Mouse (Mus musculus) liver, embryonic 13.5 days (tissue): ENCODE results near the gene Rap1b. TPM values are rescaled to one million over a fixed set of nuclear protein-coding genes. Genes with fewer than 3 reads are reported as not detected.
A peak's percentile ranks its signal among the peaks of the same experiment; 100 is the strongest.

Experiments
- ATAC-seq: fragments of 200-750 bp; cut with Nextera tagmentation; 2 replicates; pipeline ENCODE4 v1.8.0; 2017; ENCODE audit warnings: low read depth, mild to moderate bottlenecking, moderate number of reproducible peaks, moderate library complexity
- DNase-seq: peaks from one replicate; pipeline ENCODE4 v3.0.0; 2022
- H3K27ac ChIP-seq: fragments of 300-500 bp; sonication (generic); 2 replicates; pipeline ENCODE4 v1.5.1; 2015; ENCODE audit warnings: moderate library complexity, mild to moderate bottlenecking, inconsistent platforms
- H3K27me3 ChIP-seq: fragments of 300-500 bp; sonication (generic); 2 replicates; pipeline ENCODE4 v1.6.1; 2015; ENCODE audit warnings: mild to moderate bottlenecking, inconsistent platforms
- H3K36me3 ChIP-seq: fragments of 300-500 bp; sonication (generic); 2 replicates; pipeline ENCODE4 v1.6.1; 2015; ENCODE audit warnings: mild to moderate bottlenecking, inconsistent platforms
- H3K4me1 ChIP-seq: fragments of 300-500 bp; sonication (generic); replicated peaks from 2 replicates; pipeline ENCODE4 v1.6.1; 2015; ENCODE audit warnings: inconsistent platforms
- H3K4me2 ChIP-seq: fragments of 300-500 bp; sonication (generic); 2 replicates; pipeline ENCODE4 v1.6.1; 2015; ENCODE audit warnings: inconsistent platforms, mild to moderate bottlenecking, moderate library complexity
- H3K4me3 ChIP-seq: fragments of 300-500 bp; sonication (generic); replicated peaks from 2 replicates; pipeline ENCODE4 v1.5.1; 2015; ENCODE audit warnings: mild to moderate bottlenecking, inconsistent platforms
- H3K9ac ChIP-seq: fragments of 300-500 bp; sonication (generic); 2 replicates; pipeline ENCODE4 v1.6.1; 2015; ENCODE audit warnings: mild to moderate bottlenecking, inconsistent platforms
- H3K9me3 ChIP-seq: fragments of 300-500 bp; sonication (generic); replicated peaks from 2 replicates; pipeline ENCODE4 v1.6.1; 2016; ENCODE audit warnings: inconsistent platforms
- WGBS: fragments of 180-500 bp; shearing (Covaris S2); methylation state at CpG from one replicate; pipeline ENCODE4 v1.1.7; 2015; ENCODE audit not compliant: insufficient replicate concordance; 5-methylcytosine and 5-hydroxymethylcytosine counted together
- polyA plus RNA-seq: library from polyadenylated mRNA; unstranded; fragments of >200 nt; fragmentation: Nextera tagmentation; extraction: Ambion mirVana; gene quantifications from 2 replicates; pipeline ENCODE4 v1.2.1, GENCODE M21; 2015

Rap1b gene
- polyA plus RNA-seq, 1 experiment from 2014 or later: 132 TPM

- Histone ChIP-seq H3K36me3 (no peaks in the 10 kb centered on the region), H3K9ac (no peak overlapping the region), H3K4me1 (peaks cover 11% of the 10 kb centered on the region), H3K9me3 (no peaks in the 10 kb centered on the region; the same call in 1 of the 2 replicates), H3K4me2 (no peak overlapping the region), H3K27ac (no peak overlapping the region), H3K27me3 (no peaks in the 10 kb centered on the region), H3K4me3 (no peak overlapping the region)
- DNase-seq (no peak), ATAC-seq (no peak)
- WGBS: 82% methylated on average over 12 of the region's 12 CpGs
Measured at GRCm38 (mm10) chr10:117797106-117797505, 48.7 kb downstream of the Rap1b start.

- 79% methylated on average over 7 of the region's 7 CpGs for WGBS
- no peak for ATAC-seq
- peak; percentile 16 for DNase-seq
- Histone ChIP-seq H3K27me3 (no peaks in the 10 kb centered on the region), H3K36me3 (no peaks in the 10 kb centered on the region), H3K9me3 (no peaks in the 10 kb centered on the region; the same call in 1 of the 2 replicates), H3K27ac (no peak overlapping the region), H3K9ac (no peak overlapping the region), H3K4me2 (no peak overlapping the region), H3K4me3 (no peak overlapping the region), H3K4me1 (peaks cover 19% of the 10 kb centered on the region)
Measured at GRCm38 (mm10) chr10:117796181-117796580, 49.7 kb downstream of the Rap1b start.

GRCm38 (mm10) chr10:117795206-117795605, 50.6 kb downstream of the Rap1b start:
- no peak overlapping the region for H3K27ac ChIP-seq
- H3K9ac ChIP-seq: no peak overlapping the region
- no peaks in the 10 kb centered on the region; the same call in 1 of the 2 replicates for H3K9me3 ChIP-seq
- H3K36me3 ChIP-seq: peaks cover 4% of the 10 kb centered on the region
- no peaks in the 10 kb centered on the region for H3K27me3 ChIP-seq
- H3K4me3 ChIP-seq: no peak overlapping the region
- no peak for ATAC-seq
- no peak overlapping the region for H3K4me2 ChIP-seq
- DNase-seq: no peak
- peaks cover 28% of the 10 kb centered on the region for H3K4me1 ChIP-seq
- 70% methylated on average over 4 of the region's 4 CpGs for WGBS

GRCm38 (mm10) chr10:117793436-117794030, 52.3 kb downstream of the Rap1b start:
- Histone ChIP-seq H3K36me3 (peaks cover 16% of the 10 kb centered on the region), H3K9ac (peak overlapping the region; percentile 60), H3K4me3 (peak overlapping the region; percentile 61), H3K27ac (peak overlapping the region; percentile 78), H3K27me3 (no peaks in the 10 kb centered on the region), H3K4me2 (peak overlapping the region; percentile 75), H3K9me3 (no peaks in the 10 kb centered on the region; the same call in 1 of the 2 replicates), H3K4me1 (peaks cover 30% of the 10 kb centered on the region)
- WGBS: 57% methylated on average over 11 of the region's 11 CpGs
- ATAC-seq (no peak), DNase-seq (peak; percentile 13)

GRCm38 (mm10) chr10:117792141-117793091, 53.4 kb downstream of the Rap1b start, which contains the start of gene Nup107:
Nup107 (minus strand) TSS chr10:117792705.
- Histone ChIP-seq H3K27ac (peak within 1 kb of the TSS; percentile 79), H3K4me3 (peak within 1 kb of the TSS; percentile 86), H3K9me3 (no peaks in the 10 kb centered on the region; the same call in 1 of the 2 replicates), H3K27me3 (no peaks in the 10 kb centered on the region), H3K4me2 (peak within 1 kb of the TSS; percentile 75), H3K36me3 (peaks cover 25% of the 10 kb centered on the region), H3K9ac (peak within 1 kb of the TSS; percentile 87), H3K4me1 (peaks cover 30% of the 10 kb centered on the region)
- WGBS: under 1% methylated on average over 75 of the region's 75 CpGs
- ATAC-seq: peak; percentile 99
- DNase-seq: peak; percentile 100

- WGBS: 86% methylated on average over 2 of the region's 2 CpGs
Measured at GRCm38 (mm10) chr10:117791171-117791470, 54.7 kb downstream of the Rap1b start.

GRCm38 (mm10) chr10:117790421-117791170, 55.2 kb downstream of the Rap1b start:
- H3K36me3 ChIP-seq: peaks cover 43% of the 10 kb centered on the region
- H3K9ac ChIP-seq: peak overlapping the region; percentile 87; the same call in 1 of the 2 replicates
- ATAC-seq (no peak), DNase-seq (no peak)
- H3K4me2 ChIP-seq: peak overlapping the region; percentile 75
- no peak overlapping the region for H3K27ac ChIP-seq
- H3K9me3 ChIP-seq: no peaks in the 10 kb centered on the region
- peak overlapping the region; percentile 86 for H3K4me3 ChIP-seq
- H3K4me1 ChIP-seq: peaks cover 30% of the 10 kb centered on the region
- WGBS: 88% methylated on average over 17 of the region's 17 CpGs
- H3K27me3 ChIP-seq: no peaks in the 10 kb centered on the region

More at GRCm38 (mm10) chr10:117791171-117791470, 54.7 kb downstream of the Rap1b start:
- Histone ChIP-seq H3K9ac (peak overlapping the region; percentile 87), H3K4me1 (peaks cover 30% of the 10 kb centered on the region), H3K27ac (no peak overlapping the region), H3K4me2 (peak overlapping the region; percentile 75), H3K4me3 (peak overlapping the region; percentile 86), H3K36me3 (peaks cover 38% of the 10 kb centered on the region), H3K9me3 (no peaks in the 10 kb centered on the region), H3K27me3 (no peaks in the 10 kb centered on the region)
- ATAC-seq: no peak
- DNase-seq: no peak

GRCm38 (mm10) chr10:117790011-117790410, 55.8 kb downstream of the Rap1b start:
- Histone ChIP-seq H3K27me3 (no peaks in the 10 kb centered on the region), H3K9ac (no peak overlapping the region), H3K9me3 (no peaks in the 10 kb centered on the region), H3K36me3 (peaks cover 48% of the 10 kb centered on the region), H3K4me2 (no peak overlapping the region), H3K27ac (no peak overlapping the region), H3K4me3 (no peak overlapping the region), H3K4me1 (peaks cover 30% of the 10 kb centered on the region)
- WGBS: 75% methylated on average over 1 of the region's 1 CpGs
- ATAC-seq (no peak), DNase-seq (no peak)

- H3K27me3 ChIP-seq: no peaks in the 10 kb centered on the region
- H3K4me2 ChIP-seq: no peak overlapping the region
- H3K9me3 ChIP-seq: no peaks in the 10 kb centered on the region
- H3K9ac ChIP-seq: no peak overlapping the region
- WGBS: 67% methylated on average over 7 of the region's 7 CpGs
- H3K4me3 ChIP-seq: no peak overlapping the region
- H3K27ac ChIP-seq: no peak overlapping the region
- ATAC-seq (no peak), DNase-seq (no peak)
- H3K4me1 ChIP-seq: no peaks in the 10 kb centered on the region
- peaks cover 88% of the 10 kb centered on the region for H3K36me3 ChIP-seq
Measured at GRCm38 (mm10) chr10:117784646-117785045, 61.2 kb downstream of the Rap1b start.

GRCm38 (mm10) chr10:117783786-117784420, 61.9 kb downstream of the Rap1b start:
- no peak for ATAC-seq
- no peak overlapping the region for H3K9ac ChIP-seq
- no peaks in the 10 kb centered on the region for H3K27me3 ChIP-seq
- no peak overlapping the region for H3K4me3 ChIP-seq
- no peak for DNase-seq
- H3K4me2 ChIP-seq: no peak overlapping the region
- no peaks in the 10 kb centered on the region for H3K9me3 ChIP-seq
- no peaks in the 10 kb centered on the region for H3K4me1 ChIP-seq
- H3K27ac ChIP-seq: no peak overlapping the region
- H3K36me3 ChIP-seq: peaks cover 87% of the 10 kb centered on the region
- 87% methylated on average over 13 of the region's 13 CpGs for WGBS
